Mouse (Mus musculus) thymus, postnatal 25 days (tissue): ENCODE measurements around the gene Dap.

ENCODE experiments used
- DNase-seq: peaks from one replicate; pipeline ENCODE4 v3.0.0; 2022

Gene Dap

DNA sequence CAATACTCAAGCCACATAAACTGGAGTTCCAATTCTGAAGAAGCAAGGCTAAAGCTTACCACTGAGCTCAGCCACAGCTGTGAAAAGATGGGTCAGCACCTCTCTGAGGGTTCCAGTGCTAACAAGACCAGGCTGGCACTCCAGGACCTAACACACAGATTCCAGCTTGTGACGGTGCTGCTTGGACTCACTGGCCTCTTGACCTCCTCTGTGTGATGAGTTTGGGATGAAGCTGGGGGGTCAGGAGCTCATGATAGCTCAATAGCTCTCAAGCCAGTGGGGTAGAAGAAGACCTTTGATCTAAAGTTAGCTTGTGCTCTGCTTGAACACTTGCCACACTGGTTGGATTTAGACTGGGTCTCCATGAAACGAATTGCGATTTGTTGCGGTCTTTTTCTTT is 82.6 kb downstream of the Dap start:
- no peak for DNase-seq

- no peak for DNase-seq
These were observed 85.4 kb downstream of the Dap start for GRCm38 (mm10) chr15:31309526-31309925.

DNA sequence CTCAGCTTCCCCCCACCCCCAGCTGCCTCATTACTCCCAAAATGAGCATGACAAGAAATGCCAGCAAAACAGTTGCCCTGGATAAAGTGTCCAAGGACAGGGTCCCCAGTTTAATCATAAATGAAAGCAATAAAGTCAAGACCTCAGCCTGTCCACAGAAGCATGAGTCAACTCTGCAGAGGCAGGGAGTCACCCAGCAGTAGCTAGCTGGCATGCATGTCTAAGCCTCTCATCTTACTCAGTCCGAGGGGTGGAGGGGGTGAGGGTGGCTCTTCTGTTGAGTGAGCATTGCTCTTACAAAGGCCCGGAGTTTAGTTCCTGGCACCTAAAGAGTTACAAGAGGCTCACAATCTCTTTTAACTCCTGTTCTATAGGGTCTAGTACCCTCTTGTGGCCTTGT is 87.9 kb downstream of the Dap start:
- DNase-seq = no peak

- peak; percentile 61 for DNase-seq
These were observed 91.6 kb downstream of the Dap start for GRCm38 (mm10) chr15:31315630-31316231.

DNA sequence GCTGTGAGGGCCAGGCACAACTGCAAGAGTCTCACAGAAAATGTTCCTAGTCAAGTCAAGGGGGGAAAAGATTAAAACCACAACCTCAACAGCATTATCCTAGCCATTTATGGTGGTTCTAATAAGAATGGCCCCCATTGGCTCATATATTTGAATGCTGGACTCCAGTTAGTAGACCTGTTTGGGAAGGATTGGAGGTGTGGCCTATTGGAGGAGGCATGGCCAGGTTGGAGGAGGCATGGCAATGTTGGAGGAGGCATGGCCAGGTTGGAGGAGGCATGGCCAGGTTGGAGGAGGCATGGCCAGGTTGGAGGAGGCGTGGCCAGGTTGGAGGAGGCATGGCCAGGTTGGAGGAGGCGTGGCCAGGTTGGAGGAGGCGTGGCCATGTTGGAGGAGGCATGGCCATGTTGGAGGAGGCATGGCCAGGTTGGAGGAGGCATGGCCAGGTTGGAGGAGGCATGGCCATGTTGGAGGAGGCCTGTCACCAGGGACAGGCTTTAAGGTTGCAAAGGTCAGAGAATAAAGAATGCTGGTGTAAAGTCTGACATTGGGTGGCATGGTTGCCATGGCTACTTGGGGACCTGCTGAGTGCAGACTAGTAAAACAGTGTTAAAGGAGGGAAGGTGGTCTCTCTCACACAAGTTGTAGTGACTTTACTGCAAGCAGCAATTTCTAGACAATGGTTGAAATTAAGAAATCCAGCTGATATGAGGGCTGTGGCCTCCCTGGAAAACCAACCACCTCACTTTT is 93.1 kb downstream of the Dap start:
- no peak for DNase-seq

GRCm38 (mm10) chr15:31318158-31318955 is 94.2 kb downstream of the Dap start:
- DNase-seq = no peak

GRCm38 (mm10) chr15:31319046-31319445 is 94.9 kb downstream of the Dap start:
- no peak for DNase-seq

DNA sequence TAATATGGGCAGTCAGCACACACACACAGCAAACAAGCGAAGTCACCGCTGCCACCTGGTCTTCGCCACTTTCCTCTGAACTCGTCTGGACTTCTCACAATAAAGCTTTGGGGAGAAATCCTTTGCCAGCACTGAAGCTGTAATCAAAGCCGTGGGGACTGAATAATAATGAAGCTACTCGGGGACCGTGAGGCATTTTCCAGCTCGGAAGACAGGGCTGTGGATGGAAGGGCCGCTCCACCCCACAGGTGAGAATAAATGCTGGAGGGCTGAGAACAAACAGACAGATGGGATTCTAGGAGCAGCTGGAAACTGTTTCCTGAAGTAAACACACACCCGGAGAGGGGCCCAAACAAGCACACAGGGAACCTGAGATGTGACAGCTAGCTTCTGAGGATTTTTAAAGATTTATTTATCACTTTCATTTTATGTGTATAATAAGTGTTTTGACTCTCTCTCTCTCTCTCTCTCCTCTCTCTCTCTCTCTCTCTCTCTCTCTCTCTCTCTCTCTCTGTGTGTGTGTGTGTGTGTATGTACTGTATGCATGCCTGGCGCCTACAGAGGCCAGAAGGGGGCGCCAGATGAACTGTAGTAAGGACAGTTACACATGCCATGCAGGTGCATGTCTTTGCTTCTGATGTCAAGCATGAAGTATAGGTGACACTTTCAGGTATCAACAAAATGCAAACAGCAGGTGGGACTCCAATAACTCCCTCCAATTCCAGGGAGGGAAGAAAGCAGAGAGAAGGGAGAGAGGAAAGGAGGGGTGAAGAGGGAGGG is 96.7 kb downstream of the Dap start:
- DNase-seq = no peak

DNA sequence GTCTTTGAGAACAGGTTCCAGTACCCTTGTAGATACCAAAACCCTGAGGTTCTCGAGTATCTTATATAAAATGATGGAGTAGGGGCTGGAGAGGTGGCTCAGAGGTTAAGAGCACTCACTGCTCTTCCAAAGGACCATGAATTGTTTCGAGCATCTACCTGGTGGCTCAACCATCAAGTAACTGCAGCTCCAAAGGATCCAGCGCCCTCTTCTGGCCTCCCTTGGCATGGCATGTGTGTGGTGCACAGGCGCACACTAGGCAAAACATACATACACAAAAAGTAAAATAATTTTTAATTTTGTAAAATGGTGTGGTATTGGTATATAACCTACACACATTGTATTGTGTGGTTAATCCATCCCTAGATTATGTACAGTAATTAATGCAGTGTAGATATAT is 99.6 kb downstream of the Dap start:
- peak; percentile 24 for DNase-seq
